Mouse (Mus musculus): ENCODE data around the gene Hps6. TPM values are rescaled to one million over a fixed set of nuclear protein-coding genes. Genes with fewer than 3 reads are reported as not detected.

The Hps6 gene
- total RNA-seq, 2 experiments from 2014 or later, result 1.2 to 6.8 TPM

DNA sequence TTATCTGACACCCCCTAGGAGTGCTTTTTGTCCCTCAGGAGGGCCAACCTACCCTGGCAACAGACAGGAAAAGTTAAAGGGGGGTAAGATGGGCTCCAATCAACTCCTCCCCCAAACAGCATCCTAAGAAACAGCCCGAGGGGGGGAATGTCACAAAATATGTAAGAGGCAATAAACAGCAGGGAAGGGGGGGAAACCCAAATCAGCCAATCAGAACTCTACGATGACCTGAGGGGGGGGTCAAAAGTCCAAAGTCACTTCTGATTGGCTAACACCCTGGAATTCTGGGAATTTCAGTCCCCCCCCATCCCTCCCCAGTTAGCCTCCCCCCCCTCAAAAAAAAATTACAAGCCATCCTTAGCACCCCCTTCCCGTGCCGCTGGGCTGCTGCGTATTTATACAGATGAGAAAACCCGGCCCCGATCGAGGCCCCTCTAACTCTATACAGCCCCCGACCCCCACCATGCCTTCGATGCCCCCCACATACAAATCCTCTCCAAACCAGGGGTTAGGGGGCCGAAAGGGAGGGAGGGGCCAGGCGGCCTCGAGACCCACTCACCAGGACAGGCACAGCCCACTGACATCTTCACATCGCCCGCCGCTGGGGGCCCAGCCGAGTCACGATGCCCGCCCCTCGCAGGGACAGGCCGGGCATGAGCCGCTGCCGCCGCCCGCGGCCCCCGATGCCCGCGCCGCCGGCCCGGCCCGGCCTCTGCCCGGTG is 41.1 kb downstream of the Hps6 start, which contains the start of gene Pprc1:
Gene Pprc1 (plus strand): TSS at position 616 of the 722 bp plus-strand sequence.
- no peak for ATAC-seq (ENCODE audit: poor library complexity, severe bottlenecking)

DNA sequence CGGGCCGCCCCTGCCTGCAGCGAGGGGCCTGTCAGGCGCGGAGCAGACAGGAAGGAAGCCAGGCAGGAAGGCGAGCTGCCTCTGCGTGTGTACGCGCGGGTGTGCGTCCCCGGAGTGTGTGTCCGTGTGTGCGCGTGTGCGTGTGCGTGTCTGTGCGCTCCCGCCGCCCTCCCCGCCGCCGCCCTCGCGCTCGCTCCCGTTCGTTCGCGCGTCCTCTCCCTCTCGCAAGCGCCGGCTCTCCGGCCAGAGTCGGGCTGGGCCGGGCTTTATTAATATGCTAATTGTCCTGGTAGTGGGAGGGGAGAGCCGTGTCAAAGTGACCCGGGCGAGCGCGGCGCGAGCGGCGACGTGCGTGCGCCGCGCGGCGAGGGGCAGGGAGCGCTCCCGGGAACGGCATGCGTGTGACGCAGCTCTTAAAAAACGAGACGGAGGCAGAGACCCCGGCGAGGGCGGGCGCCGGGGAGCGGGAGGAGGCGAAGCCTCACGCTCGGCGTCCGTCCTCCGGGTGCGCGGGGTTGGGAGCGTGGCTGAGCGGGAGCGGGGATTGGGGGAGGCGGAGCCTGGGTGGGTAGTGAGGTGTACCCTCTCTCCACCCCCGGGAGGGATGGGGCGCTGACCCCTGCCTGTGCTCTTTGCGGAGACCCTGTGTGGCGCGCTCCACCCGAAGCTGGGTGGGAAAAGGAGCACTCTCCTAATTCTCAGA is 41.8 kb downstream of the Hps6 start, which contains the start of gene Ldb1:
Gene Ldb1 (minus strand): TSS at position 222 of the 703 bp plus-strand sequence.
- ATAC-seq (ENCODE audit: poor library complexity, severe bottlenecking), result peak; percentile 73

- ATAC-seq (ENCODE audit: poor library complexity, severe bottlenecking), result 0 out of 2 replicates have a peak, but pooled peaks have one; percentile 16
Measured at GRCm38 (mm10) chr19:46045696-46046311, 42.5 kb downstream of the Hps6 start.

DNA sequence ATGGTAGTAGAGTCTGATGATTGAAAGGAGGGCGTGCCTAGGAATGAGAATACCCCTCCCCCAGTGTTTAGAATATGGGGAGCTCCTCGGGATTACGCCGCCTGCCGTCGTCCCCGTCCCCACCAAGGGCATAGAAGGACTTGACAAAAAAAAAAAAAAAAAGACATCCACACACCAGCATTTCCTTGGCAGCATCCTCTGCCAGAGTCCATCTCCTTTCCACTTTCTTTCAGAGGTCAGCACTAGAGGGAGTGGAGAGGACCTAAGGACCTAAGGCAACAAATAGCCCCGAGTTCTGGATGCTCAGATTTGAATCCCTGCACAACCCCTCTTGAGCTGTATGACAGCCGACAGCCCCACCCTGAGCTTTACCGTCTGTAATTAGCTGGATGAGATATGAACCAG is 43.3 kb downstream of the Hps6 start:
- no peak for ATAC-seq (ENCODE audit: poor library complexity, severe bottlenecking)

DNA sequence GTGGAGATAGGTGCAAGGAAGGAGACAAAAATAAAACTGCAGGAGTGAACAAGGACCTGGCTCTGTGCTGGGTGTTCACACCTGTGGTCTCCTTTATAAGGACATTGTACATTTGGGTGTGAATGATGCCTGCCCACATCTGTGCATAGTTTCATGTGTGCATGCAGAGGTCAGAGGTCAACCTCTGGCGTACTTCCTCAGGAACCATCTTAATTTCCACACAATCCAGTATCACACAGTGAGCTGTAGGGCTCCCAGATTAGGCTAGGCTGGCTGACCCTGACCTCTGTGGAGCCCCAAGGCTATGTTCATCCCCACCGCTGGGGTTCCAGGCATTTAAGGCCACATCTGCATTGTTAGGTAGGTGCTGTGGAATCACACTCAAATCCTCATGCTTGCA is 44.1 kb downstream of the Hps6 start:
- no peak for ATAC-seq (ENCODE audit: poor library complexity, severe bottlenecking)

DNA sequence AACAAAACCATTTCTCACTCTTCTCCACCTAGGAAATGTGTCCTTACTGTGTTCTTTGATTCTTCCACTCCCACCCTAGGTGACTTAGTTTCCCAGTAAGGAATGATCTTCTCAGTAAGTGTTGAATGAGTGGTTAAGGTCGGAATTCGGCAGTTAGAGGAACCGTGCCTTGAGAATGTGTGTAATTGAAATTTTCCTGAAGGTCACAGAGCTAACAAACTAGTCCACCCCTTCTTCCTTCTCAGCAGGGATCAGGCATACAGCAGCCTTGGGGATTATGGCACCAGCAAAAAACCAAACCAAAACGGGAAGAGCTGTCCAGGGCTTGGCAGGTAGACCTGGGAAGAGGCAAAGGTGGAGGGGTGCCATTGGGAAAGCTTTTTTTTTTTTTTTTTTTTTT is 45.8 kb downstream of the Hps6 start:
- no peak for ATAC-seq (ENCODE audit: poor library complexity, severe bottlenecking)

DNA sequence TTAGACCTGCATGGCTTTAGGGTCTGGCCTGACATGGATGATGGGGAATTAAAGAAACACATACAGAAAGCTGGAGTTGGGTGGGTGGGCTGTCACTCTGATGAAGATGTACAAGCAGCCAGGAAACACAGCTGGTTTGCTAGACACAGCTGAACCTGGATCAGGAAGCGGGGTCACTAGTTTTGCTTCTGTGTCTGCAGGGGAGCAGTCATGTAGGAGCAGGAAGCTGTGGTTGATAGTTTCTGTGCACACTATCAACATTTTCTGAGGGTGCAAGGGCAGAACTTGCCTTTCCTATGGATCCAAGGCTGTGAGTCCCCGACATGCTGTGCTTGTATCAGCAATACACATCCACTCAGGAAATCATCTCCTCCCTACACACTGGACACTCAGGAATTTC is 47.2 kb downstream of the Hps6 start:
- ATAC-seq (ENCODE audit: poor library complexity, severe bottlenecking), result peak; percentile 40

Other genes with a start within 250 kb of the Hps6 start
- 91.8 and 94.7 TPM in 2 replicates for gene Mgea5, start 219.7 kb upstream of the Hps6 start, total RNA-seq (2015)
- 157 and 170 TPM in 2 replicates for gene Mgea5, start 219.7 kb upstream of the Hps6 start, total RNA-seq (2017)
- 0.09 and 0.16 TPM in 2 replicates for gene Kcnip2, start 187.4 kb upstream of the Hps6 start, total RNA-seq (2015)
- gene Kcnip2, start 187.4 kb upstream of the Hps6 start, total RNA-seq (2017), result not detected in 2 replicates
- gene Armh3, start 5.0 kb upstream of the Hps6 start, total RNA-seq (2015), result 12.8 and 15.6 TPM in 2 replicates
- 6.6 and 8.5 TPM in 2 replicates for gene Armh3, start 5.0 kb upstream of the Hps6 start, total RNA-seq (2017)
- 14.1 and 30.8 TPM in 2 replicates for gene Pprc1, start 41.4 kb downstream of the Hps6 start, total RNA-seq (2015)
- 8.6 and 11.5 TPM in 2 replicates for gene Pprc1, start 41.4 kb downstream of the Hps6 start, total RNA-seq (2017)
- 48.8 and 54.5 TPM in 2 replicates for gene Ldb1, start 41.7 kb downstream of the Hps6 start, total RNA-seq (2015)
- 60.2 and 60.8 TPM in 2 replicates for gene Ldb1, start 41.7 kb downstream of the Hps6 start, total RNA-seq (2017)
- gene Nolc1, start 72.4 kb downstream of the Hps6 start, total RNA-seq (2015), result 16.4 and 19.7 TPM in 2 replicates
- 36.8 and 47.6 TPM in 2 replicates for gene Nolc1, start 72.4 kb downstream of the Hps6 start, total RNA-seq (2017)
- not detected in 2 replicates for gene Elovl3, start 128.4 kb downstream of the Hps6 start, total RNA-seq (2015)
- not detected in 2 replicates for gene Elovl3, start 128.4 kb downstream of the Hps6 start, total RNA-seq (2017)
- gene Pitx3, start 144.8 kb downstream of the Hps6 start, total RNA-seq (2015), result not detected in 2 replicates
- not detected in 2 replicates for gene Pitx3, start 144.8 kb downstream of the Hps6 start, total RNA-seq (2017)
- gene Gbf1, start 149.0 kb downstream of the Hps6 start, total RNA-seq (2015), result 28.2 and 36.0 TPM in 2 replicates
- 27.0 and 38.8 TPM in 2 replicates for gene Gbf1, start 149.0 kb downstream of the Hps6 start, total RNA-seq (2017)